Mouse (Mus musculus) CD4-positive, CD25-positive, alpha-beta regulatory T cell, adult 4 months (primary cell): ENCODE measurements at regions not wholly inside any gene's neighbourhood (a gene's known extent, or its start where the extent isn't known, plus 50 kb on each side); places are given as distances from the start of the nearest gene placed in this dataset.

Experiments
- ATAC-seq: one replicate; pipeline ENCODE4 v1.8.0; 2017

DNA sequence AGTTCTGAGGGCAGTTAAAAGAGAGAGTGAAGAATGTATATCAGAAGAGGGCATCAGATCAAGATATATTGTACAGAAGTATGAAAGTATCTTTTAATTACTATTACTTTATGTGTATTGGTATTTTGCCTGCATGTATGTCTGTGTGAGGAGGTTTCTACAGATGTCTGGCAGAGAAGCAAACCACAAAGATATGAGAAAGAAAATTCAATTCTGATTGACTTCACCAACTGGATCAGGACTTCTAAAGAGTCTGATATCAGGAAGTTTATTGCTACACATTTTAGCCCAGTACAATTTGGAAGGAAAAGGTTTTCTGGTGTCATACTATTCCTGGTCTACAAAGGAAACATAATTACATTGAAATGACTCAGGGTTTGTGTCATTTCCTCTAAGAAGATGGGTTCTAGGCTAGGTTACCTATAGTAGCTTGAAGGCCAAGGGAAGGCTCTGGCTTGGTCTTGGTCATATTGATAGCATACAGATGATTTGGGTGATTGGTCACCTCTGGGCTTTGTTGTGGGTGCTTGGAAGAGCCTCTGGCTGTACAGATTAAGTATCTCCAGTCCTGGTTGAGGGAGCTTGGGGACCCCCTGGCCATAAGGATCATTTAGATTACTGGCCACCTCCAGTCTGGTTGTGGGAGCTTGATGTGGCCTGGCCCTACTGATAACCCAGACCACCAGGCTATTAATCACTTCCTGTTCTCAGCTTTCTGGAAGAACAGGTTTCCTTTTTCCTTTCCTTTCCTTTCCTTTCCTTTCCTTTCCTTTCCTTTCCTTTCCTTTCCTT, 275.1 kb upstream of the Pkn2 start:
- no peak for ATAC-seq

DNA sequence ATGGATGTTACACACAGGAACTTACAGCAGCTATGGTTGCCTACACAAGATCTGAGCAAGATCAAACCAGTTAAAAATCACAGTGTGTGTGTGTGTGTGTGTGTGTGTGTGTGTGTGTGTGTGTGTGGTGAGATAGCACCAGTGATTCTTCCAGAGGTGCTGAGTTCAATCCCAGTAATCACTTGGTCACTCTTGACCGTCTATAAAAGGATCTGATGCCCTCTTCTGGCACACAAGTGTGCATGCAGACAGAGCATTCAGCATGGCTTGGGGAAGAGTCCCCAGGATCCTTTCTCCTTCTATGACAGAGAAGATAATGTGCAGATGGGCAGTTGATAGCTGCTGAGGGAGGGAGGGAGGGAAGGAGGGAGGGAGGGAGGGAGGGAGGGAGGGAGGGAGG, 274.4 kb upstream of the Pkn2 start:
- no peak for ATAC-seq

DNA sequence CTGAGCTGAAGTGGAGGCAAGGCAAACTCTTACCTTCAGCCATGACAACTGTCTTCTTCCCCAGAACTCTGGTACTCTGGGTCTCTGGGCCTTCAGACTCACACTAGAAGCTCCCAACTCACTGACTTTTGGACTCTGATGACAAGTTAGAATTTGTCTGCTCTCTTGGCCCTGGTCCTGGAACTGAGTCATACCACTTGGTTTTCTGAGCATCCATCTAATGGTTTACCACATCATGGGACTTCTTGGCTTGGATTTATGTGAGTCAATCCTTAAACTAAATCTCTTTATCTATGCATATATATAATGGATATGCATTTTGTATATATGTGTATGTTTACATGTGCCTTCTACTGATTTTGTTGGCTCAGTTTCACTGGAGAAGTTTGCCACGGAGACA, 273.8 kb upstream of the Pkn2 start:
- ATAC-seq: no peak

- no peak for ATAC-seq
Observed at GRCm38 (mm10) chr3:143147471-143147870, 265.7 kb upstream of the Pkn2 start.

GRCm38 (mm10) chr3:143138952-143139351, 257.1 kb upstream of the Pkn2 start:
- ATAC-seq: no peak

DNA sequence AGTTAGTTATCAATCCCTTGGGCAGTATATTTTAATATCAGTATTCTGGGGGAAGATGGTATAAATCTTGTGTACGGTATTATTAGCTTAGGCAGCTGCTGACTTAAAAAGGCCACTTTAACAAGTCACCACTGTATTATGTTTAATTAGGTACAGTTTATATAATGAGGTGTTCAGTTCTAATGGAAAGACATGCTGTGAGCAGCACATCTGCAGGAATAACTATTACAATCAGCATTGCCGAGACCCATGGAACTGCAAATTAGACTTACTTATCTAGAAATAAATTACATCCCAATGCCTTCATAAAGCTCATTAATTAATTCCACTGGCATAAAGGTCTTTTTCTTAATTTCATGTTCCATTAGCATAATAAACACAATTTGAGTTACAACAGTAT, 252.7 kb upstream of the Pkn2 start:
- no peak for ATAC-seq

DNA sequence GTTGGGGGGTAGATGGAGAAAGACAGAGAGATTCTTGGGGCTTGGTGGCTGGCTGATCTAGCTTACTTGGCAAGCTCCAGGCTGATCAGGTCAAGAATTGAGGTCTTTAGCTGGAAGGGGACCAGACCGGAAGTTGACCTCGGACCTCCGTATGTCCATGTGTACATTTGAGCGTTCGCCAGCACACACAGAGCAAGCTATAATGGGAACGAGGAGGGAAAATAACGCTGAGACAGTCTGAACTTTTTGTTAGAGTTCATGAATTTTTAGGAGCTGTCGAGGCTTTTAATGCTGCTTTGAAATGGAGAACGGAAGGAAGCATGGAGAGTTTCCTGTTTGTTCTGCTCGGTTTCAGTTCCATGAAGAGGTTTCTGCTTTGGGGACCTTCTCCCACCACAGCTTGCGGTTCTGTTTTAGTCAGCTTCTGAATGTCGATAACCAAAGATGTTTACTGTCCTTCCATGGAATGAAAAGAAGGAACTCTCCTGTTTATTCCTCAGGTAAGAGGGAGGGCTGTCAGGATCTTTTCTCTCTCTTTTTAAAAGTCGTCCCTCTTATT, 226.0 kb upstream of the Pkn2 start:
- ATAC-seq: no peak

DNA sequence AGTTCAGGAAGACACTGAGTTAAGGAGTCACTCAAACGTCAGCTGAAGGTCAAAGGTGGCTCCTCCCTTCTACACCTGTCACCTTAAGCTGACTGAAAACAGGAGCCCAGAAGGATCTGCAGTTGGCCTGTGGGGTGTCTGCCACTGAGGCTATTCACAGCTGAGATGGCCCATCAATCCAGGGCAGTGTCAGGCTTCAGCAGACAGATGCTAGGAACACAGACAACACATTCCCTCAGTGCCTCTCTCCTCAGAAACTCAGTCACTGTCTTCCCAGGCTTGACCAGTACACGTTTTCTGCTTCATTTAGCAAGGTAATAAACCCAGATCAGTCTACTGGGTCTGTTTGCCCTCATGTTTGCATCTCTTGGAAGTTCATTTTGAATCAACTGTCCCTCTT, 222.9 kb upstream of the Pkn2 start:
- ATAC-seq: no peak

GRCm38 (mm10) chr3:143103333-143103732, 221.5 kb upstream of the Pkn2 start:
- no peak for ATAC-seq

DNA sequence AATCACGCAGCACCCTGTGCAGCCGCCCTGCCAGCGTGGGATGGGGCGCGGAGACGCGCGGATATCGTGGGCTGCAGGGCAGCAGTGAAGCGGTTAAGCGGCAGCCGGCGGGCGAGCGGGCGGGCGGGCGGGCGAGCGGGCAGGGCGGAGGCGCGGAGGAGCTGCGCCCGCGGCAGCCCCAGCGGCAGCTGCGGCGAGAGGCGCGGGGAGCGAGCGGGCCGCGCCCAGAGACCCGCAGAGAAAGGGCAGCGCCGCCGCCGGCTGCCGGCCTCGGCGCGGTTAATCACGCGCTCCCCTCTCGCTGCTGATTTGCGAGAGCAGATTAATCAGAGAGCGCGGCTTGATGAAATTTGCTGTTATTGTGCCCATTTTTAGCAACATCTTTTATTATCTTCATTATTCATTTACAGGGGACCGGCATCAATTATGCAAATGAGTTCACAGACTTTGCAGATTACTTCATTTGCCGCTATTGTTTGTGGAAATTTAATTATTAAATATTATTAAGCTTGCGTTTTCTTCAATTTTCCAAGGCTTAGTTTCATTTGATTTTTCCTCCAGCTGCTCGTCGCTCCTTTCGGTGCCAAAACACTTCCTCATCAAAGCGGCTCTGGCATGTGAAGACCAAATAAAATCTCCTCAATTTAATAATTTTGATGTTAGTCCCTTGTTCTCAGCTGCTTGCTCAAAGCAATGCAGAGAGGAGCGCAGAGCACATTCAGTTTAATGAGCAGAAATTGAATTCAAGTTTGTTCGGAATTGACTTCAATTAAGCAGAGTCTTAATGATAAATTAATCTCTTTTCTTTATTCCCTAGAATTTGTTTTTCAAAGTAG, 219.2 kb upstream of the Pkn2 start:
- ATAC-seq: no peak

DNA sequence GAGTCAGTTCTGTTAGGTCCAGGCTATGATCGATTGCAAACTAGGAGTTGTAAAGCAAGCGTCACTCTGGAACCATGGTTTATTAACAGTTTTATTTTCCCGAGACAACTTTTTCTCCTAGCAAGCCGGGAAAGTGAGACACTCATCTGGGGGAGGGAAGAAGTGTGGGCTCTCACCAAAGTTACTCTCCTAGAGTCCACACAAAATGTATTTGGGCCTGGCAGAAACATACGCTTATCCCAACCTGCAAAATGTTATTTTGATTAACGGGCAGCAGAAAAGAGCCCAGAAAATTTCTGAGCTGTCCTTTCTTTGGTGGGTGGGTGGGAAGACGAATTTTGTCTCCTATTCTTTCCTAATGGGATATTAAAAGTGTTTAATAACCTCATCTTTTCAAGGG, 218.4 kb upstream of the Pkn2 start:
- no peak for ATAC-seq

DNA sequence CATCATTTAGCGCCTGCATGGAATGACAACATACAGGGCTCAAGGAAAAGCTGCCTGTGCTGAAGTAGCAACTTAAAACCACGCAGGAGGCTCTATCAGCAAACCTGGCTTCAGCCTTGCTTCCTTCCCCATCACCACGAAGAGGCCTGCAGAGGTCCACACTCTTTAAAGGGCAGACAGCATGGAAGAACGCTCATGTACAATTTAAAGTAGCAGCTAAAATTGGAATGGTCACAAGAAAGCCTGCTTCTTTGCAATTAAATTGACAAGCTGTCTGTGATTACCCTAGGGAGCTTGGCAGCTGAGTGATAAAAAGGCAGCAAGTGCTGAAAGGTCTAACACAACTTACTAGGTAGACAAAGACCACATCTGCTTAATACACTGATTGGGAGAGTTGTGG, 210.4 kb upstream of the Pkn2 start:
- no peak for ATAC-seq

DNA sequence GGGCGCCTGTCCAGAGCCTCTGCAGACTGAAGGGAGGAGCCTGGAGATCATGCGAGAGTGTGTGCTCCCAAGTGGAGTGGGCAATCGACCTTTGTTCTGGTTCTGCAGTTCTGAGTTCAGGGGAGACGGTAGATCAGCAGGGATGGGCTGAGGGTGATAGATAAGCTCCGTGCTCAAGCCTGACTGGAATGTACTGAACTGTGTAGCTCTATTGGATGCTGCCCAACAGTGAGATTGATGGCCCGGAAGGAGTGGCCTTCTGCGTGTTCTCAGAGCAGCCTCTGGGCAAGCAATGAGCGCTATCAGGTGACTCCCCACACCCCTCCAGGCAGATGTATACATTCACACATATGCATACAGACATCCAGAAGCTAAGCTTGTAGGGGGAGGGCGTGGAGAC, 209.1 kb upstream of the Pkn2 start:
- no peak for ATAC-seq

DNA sequence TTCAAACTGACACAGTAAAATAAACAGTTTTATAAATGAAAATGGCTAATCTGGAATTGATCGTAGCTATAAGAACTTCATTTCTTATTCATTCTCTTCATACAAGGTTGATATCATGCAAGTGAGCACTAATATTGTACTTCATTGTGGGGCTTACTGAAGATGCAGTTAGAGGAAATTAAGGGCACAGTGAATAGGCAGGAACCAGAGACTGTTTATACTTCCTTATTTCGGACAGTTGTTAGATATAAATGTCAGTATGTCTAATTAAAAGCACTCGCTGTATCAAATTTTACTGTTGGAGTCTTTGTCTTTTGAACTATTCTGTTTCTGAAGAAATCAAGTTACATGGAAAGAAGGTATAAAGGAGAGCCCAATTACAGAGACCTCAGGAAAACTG, 208.5 kb upstream of the Pkn2 start:
- ATAC-seq: no peak

- ATAC-seq: no peak
Observed at GRCm38 (mm10) chr3:143087786-143088185, 206.0 kb upstream of the Pkn2 start.

DNA sequence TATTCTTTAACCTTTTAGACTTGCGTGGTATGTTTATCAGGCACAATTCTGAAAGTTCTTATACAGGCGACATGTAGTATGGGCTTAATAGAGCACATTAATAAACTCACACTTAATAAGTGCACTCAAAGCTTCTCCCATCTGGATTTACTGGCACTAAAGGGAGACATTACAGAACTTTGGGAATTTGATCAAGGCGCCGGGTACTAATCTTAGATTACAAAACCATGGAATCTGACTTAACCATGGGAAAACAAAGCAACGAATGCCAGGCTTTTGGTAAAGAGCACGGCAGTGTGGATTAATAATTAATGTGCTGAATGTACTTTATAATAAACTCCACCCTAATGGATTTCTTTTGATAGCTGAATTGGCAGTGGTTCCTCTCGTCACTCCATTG, 196.5 kb upstream of the Pkn2 start:
- no peak for ATAC-seq

GRCm38 (mm10) chr3:143071839-143072373, 190.1 kb upstream of the Pkn2 start:
- no peak for ATAC-seq

DNA sequence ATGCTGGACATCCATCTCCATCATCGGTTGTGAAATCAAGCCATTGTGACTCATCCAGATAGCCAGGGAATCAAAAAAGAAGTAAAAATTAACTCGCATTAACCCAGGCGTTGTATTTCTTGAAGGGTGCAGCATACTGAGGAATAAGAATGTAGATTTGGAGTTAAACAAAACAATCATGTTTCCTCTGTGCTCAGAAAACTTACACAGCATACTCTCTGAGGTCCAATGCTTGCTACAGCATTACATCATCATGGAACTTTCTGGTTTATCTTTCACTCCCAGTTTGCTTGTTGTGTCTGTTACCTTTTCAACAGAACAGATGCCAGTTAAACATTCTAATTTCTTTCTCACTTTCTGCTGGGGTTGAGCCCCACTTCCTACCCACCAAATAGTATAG, 173.1 kb upstream of the Pkn2 start:
- no peak for ATAC-seq

- ATAC-seq: no peak
Observed at GRCm38 (mm10) chr3:143053286-143053993, 171.6 kb upstream of the Pkn2 start.

DNA sequence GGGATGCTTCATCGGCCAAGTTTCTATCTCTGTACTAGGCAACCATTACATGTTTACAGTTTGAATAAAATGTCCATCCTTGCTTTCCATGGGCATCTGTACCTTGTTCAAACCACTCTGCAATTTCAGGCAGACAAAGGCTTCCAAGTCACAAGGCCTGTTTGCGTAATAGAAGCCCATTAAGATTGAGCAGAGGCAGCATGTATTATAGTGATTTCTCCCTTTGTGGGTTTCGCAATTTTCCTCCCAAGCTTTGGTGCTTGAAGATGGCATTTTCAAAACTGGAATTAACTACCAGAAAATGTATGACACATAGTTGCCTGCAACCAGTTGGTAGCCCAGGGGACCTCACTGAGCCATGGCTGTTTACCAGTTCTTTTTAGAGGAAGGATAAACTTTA, 158.9 kb upstream of the Pkn2 start:
- no peak for ATAC-seq

GRCm38 (mm10) chr3:143036108-143036507, 154.3 kb upstream of the Pkn2 start:
- no peak for ATAC-seq

DNA sequence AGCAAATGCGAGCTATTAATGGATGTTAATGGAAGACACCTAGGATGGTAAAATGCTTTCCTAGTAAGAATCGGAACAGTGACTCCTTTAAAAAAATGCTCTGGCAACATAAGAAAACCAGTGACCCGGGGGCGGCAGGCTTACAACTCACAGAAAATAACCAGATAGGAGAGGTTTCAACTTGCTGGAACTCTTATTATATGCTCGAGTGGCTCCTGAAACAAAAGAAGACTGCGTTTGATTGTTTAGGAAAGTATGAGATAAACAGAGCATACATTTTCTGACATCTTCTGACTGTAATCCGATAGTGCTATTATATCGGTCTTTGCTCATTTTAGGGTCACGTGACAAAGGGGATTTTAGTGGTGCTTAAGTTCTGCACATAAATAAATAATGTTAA, 152.8 kb upstream of the Pkn2 start:
- ATAC-seq: no peak

DNA sequence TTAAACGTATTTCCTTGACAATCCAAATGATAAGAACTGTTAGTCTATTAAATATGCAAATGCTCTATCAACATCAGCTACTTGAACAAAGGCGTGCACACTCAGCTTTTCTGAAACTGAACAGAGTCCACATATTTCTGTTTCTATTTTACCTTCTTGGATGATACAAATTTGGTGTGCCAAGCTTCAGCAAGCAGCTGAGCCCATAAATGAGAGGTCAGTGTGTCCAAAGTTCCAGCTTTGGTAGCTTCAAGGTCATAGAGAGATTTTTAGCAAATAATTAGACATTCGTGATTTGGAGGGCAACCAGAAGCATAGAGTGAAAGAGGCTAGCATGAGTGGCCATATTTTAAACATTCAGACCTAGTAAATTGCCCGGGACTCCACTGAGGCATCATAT, 140.7 kb upstream of the Pkn2 start:
- no peak for ATAC-seq
